Mouse (Mus musculus): Measurements from ENCODE around the gene Knstrn.

DNA sequence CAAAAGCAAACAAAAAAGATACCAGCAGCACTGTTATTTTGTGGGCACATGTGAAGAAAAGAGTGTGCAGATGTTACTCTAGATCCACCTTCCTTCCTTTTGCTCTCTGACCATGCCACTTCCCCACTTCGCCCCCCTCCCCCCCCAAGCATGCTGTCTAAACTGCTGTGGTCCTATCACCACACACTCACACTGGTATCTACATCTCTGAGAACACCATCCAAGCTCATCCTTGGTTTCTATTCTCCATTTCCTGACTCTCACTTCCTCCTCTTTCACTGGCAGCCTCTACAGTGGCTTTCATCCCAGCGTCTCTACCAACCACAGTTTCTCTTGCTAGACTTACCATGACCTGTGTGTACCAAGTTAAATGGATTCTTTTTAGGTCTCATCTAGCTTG, 9.3 kb upstream of the Knstrn start:
- TF ChIP-seq CTCF (IDR thresholded peaks at IDR 0.05; ENCODE audit: insufficient read depth, low read depth, low read length) = no peak
- no peak for TF ChIP-seq POLR2A (IDR thresholded peaks at IDR 0.05; ENCODE audit: insufficient read depth, low read depth, low read length)
